Mouse (Mus musculus): ENCODE measurements around the gene Mrap2.

- TF ChIP-seq POLR2A (IDR thresholded peaks at IDR 0.05; ENCODE audit: insufficient read depth, low read depth, low read length) (no peak), CTCF (IDR thresholded peaks at IDR 0.05) (no peak)
These were observed 1.1 kb downstream of the Mrap2 start for GRCm38 (mm10) chr9:87145180-87145579.
